Mouse (Mus musculus) midbrain, embryonic 14.5 days (tissue): ENCODE measurements around the gene Copz2. TPM values are rescaled to one million over a fixed set of nuclear protein-coding genes. Genes with fewer than 3 reads are reported as not detected.
"Not testable (repeated sequence)": the region's sequence is repeated elsewhere in the genome, so short reads cannot be mapped to it uniquely, and the experiment has no call there.

Experiments
- ATAC-seq: fragments of 200-750 bp; cut with Nextera tagmentation; 2 replicates; pipeline ENCODE4 v1.8.0; 2017; ENCODE audit warnings: moderate number of reproducible peaks, moderate library complexity; ENCODE audit not compliant: low FRiP score, low TSS enrichment
- DNase-seq: peaks from one replicate; pipeline ENCODE4 v3.0.0-alpha.2; 2015
- H3K27ac ChIP-seq: fragments of 300-500 bp; sonication (generic); replicated peaks from 2 replicates; pipeline ENCODE4 v1.5.1; 2014; ENCODE audit warnings: mild to moderate bottlenecking, low read depth, low read length, moderate library complexity
- H3K27me3 ChIP-seq: fragments of 300-500 bp; sonication (generic); 2 replicates; pipeline ENCODE4 v1.6.1; 2014; ENCODE audit warnings: low read length, control low read depth, mixed read lengths; ENCODE audit not compliant: control insufficient read depth, insufficient read depth
- H3K36me3 ChIP-seq: fragments of 300-500 bp; sonication (generic); 2 replicates; pipeline ENCODE4 v1.6.1; 2014; ENCODE audit warnings: low read length, control low read depth; ENCODE audit not compliant: control insufficient read depth, insufficient read depth
- H3K4me1 ChIP-seq: fragments of 300-500 bp; sonication (generic); 2 replicates; pipeline ENCODE4 v1.6.1; 2014; ENCODE audit warnings: mild to moderate bottlenecking, antibody characterized with exemption, low read length, control low read depth; ENCODE audit not compliant: control insufficient read depth, insufficient read depth
- H3K4me2 ChIP-seq: fragments of 300-500 bp; sonication (generic); 2 replicates; pipeline ENCODE4 v1.6.1; 2014; ENCODE audit warnings: mild to moderate bottlenecking, low read length, moderate library complexity
- H3K4me3 ChIP-seq: fragments of 300-500 bp; sonication (generic); replicated peaks from 2 replicates; pipeline ENCODE4 v1.5.1; 2014; ENCODE audit warnings: low read depth, low read length
- H3K9ac ChIP-seq: fragments of 300-500 bp; sonication (generic); replicated peaks from 2 replicates; pipeline ENCODE4 v1.6.1; 2014; ENCODE audit warnings: mild to moderate bottlenecking, low read length, moderate library complexity
- H3K9me3 ChIP-seq: fragments of 300-500 bp; sonication (generic); 2 replicates; pipeline ENCODE4 v1.6.1; 2016; ENCODE audit warnings: low read length, control low read depth, mixed read lengths; ENCODE audit not compliant: control insufficient read depth
- WGBS: fragments of 180-500 bp; shearing (Covaris S2); extraction: QIAGEN DNeasy Blood & Tissue Kit; methylation state at CpG from one replicate; pipeline ENCODE4 v1.1.7; 2014; 5-methylcytosine and 5-hydroxymethylcytosine counted together
- polyA plus RNA-seq: library from polyadenylated mRNA; unstranded; fragments of >200 nt; fragmentation: Nextera tagmentation; extraction: Ambion mirVana; gene quantifications from 2 replicates; pipeline ENCODE4 v1.2.1, GENCODE M21; 2014

Copz2 gene
- 6.5 and 16.0 TPM in 2 replicates for polyA plus RNA-seq

GRCm38 (mm10) chr11:96849681-96850467 is at the start of gene Copz2:
Gene Copz2, plus strand, starts transcription at chr11:96849870.
- Histone ChIP-seq H3K4me2 (peak within 1 kb of the TSS; percentile 62), H3K36me3 (no peaks in the 10 kb centered on the region), H3K27ac (no peak within 1 kb of the TSS), H3K4me1 (0 out of 2 replicates have a peak, but pooled peaks cover 7% of the 10 kb centered on the region), H3K4me3 (peak within 1 kb of the TSS; percentile 33), H3K9ac (peak within 1 kb of the TSS; percentile 20; the same call in 1 of the 2 replicates), H3K27me3 (peaks cover 9% of the 10 kb centered on the region; the same call in 1 of the 2 replicates), H3K9me3 (no peaks in the 10 kb centered on the region)
- WGBS: 2% methylated on average over 60 of the region's 60 CpGs
- no peak for ATAC-seq
- DNase-seq: peak; percentile 33

GRCm38 (mm10) chr11:96805606-96806005 is 44.1 kb upstream of the Copz2 start:
- Histone ChIP-seq H3K27me3 (no peaks in the 10 kb centered on the region), H3K36me3 (peaks cover 94% of the 10 kb centered on the region), H3K4me2 (no peak overlapping the region), H3K9me3 (no peaks in the 10 kb centered on the region), H3K4me1 (no peaks in the 10 kb centered on the region), H3K4me3 (no peak overlapping the region), H3K9ac (no peak overlapping the region), H3K27ac (no peak overlapping the region)
- ATAC-seq: no peak
- DNase-seq: no peak
- 93% methylated on average over 5 of the region's 5 CpGs for WGBS

- H3K9ac ChIP-seq: no peak overlapping the region
- H3K27me3 ChIP-seq: no peaks in the 10 kb centered on the region
- H3K27ac ChIP-seq: no peak overlapping the region
- no peak overlapping the region for H3K4me2 ChIP-seq
- H3K9me3 ChIP-seq: no peaks in the 10 kb centered on the region
- no peaks in the 10 kb centered on the region for H3K4me1 ChIP-seq
- WGBS: 57% methylated on average over 1 of the region's 1 CpGs
- peaks cover 80% of the 10 kb centered on the region for H3K36me3 ChIP-seq
- ATAC-seq: no peak
- no peak overlapping the region for H3K4me3 ChIP-seq
- peak; percentile 26 for DNase-seq
Observed at GRCm38 (mm10) chr11:96808066-96808465, 41.6 kb upstream of the Copz2 start.

GRCm38 (mm10) chr11:96809562-96810235 is 40.0 kb upstream of the Copz2 start:
- Histone ChIP-seq H3K4me2 (no peak overlapping the region), H3K4me3 (no peak overlapping the region), H3K9me3 (no peaks in the 10 kb centered on the region), H3K36me3 (peaks cover 75% of the 10 kb centered on the region), H3K9ac (no peak overlapping the region), H3K4me1 (no peaks in the 10 kb centered on the region), H3K27ac (no peak overlapping the region), H3K27me3 (no peaks in the 10 kb centered on the region)
- 93% methylated on average over 6 of the region's 6 CpGs for WGBS
- no peak for DNase-seq
- ATAC-seq: no peak

GRCm38 (mm10) chr11:96811188-96811587 is 38.5 kb upstream of the Copz2 start:
- not testable (repeated sequence) for H3K27ac ChIP-seq, H3K9me3 ChIP-seq, DNase-seq, H3K4me1 ChIP-seq, H3K27me3 ChIP-seq, H3K4me3 ChIP-seq, ATAC-seq, H3K4me2 ChIP-seq, H3K9ac ChIP-seq
- peaks cover 72% of the 10 kb centered on the region for H3K36me3 ChIP-seq
- 93% methylated on average over 1 of the region's 1 CpGs for WGBS

GRCm38 (mm10) chr11:96813455-96813854 is 36.2 kb upstream of the Copz2 start:
- no peak overlapping the region for H3K4me2 ChIP-seq
- H3K9ac ChIP-seq: no peak overlapping the region
- no peaks in the 10 kb centered on the region for H3K4me1 ChIP-seq
- H3K9me3 ChIP-seq: no peaks in the 10 kb centered on the region
- no peak for DNase-seq
- H3K36me3 ChIP-seq: peaks cover 76% of the 10 kb centered on the region
- H3K4me3 ChIP-seq: no peak overlapping the region
- no peak for ATAC-seq
- 90% methylated on average over 4 of the region's 4 CpGs for WGBS
- H3K27ac ChIP-seq: no peak overlapping the region
- no peaks in the 10 kb centered on the region for H3K27me3 ChIP-seq

- no peak for ATAC-seq
- Histone ChIP-seq H3K36me3 (peaks cover 76% of the 10 kb centered on the region), H3K27ac (no peak overlapping the region), H3K4me2 (no peak overlapping the region), H3K27me3 (no peaks in the 10 kb centered on the region), H3K4me1 (no peaks in the 10 kb centered on the region), H3K4me3 (no peak overlapping the region), H3K9ac (no peak overlapping the region), H3K9me3 (no peaks in the 10 kb centered on the region)
- WGBS: 93% methylated on average over 5 of the region's 5 CpGs
- DNase-seq: no peak
Observed at GRCm38 (mm10) chr11:96813920-96814319, 35.8 kb upstream of the Copz2 start.

- DNase-seq (no peak), ATAC-seq (no peak)
- no peaks in the 10 kb centered on the region for H3K27me3 ChIP-seq
- peaks cover 77% of the 10 kb centered on the region for H3K36me3 ChIP-seq
- H3K4me3 ChIP-seq: no peak overlapping the region
- no peaks in the 10 kb centered on the region for H3K9me3 ChIP-seq
- no peak overlapping the region for H3K27ac ChIP-seq
- whole genome bisulfite sequencing: 95% methylated on average over 2 of the region's 2 CpGs
- no peak overlapping the region for H3K9ac ChIP-seq
- H3K4me1 ChIP-seq: no peaks in the 10 kb centered on the region
- no peak overlapping the region for H3K4me2 ChIP-seq
Observed at GRCm38 (mm10) chr11:96814443-96814842, 35.2 kb upstream of the Copz2 start.
